Comparison of ENCODE assay signal across 30 mouse cellular contexts in genomic region chr11:62741186-62741585, GRCm38 (mm10). TPM values are rescaled to one million over a fixed set of nuclear protein-coding genes. Genes with fewer than 3 reads are reported as not detected.
DNase-seq lines count a peak whose midpoint lies in the region; ATAC-seq lines count a peak whose summit lies in the region.
"Had no signal": no experiment of that assay in that cellular context is flagged by ENCODE, and none has a peak within 500 bp of the region (broad histone marks: within the 10 kb centered on the region; RNA-seq: fewer than 3 reads in every experiment).

No protein-coding gene starts in this region.

- no peak overlapping the region for H3K4me3 ChIP-seq in midbrain, embryonic 11.5 days (ENCODE audit: low read depth, low read length)
- H3K4me3 ChIP-seq: embryonic facial prominence, embryonic 12.5 days; heart, embryonic 10.5 days; hindbrain, embryonic 12.5 days; intestine, embryonic 15.5 days had no signal

- H3K27me3 ChIP-seq in midbrain, embryonic 11.5 days (ENCODE audit: control insufficient read depth, insufficient read depth, low read length), result no peaks in the 10 kb centered on the region
- H3K27me3 ChIP-seq: embryonic facial prominence, embryonic 12.5 days; hindbrain, embryonic 12.5 days; intestine, embryonic 15.5 days had no signal

- peak; percentile 82 for ATAC-seq in activated CD4-positive, CD25-positive, alpha-beta regulatory T cell, adult 4 months
- ATAC-seq in monocyte, adult 5-6 weeks (replicated peaks; ENCODE audit: insufficient number of reproducible peaks, low FRiP score, low TSS enrichment, poor library complexity, severe bottlenecking), result no peak
- ATAC-seq in midbrain, embryonic 11.5 days (ENCODE audit: low FRiP score), result no peak
- ATAC-seq: forebrain, embryonic 16.5 days; hindbrain, embryonic 16.5 days; intestine, embryonic 15.5 days had no signal

- no peaks in the 10 kb centered on the region for H3K9me3 ChIP-seq in midbrain, embryonic 11.5 days (ENCODE audit: control insufficient read depth, low read length)
- H3K9me3 ChIP-seq: embryonic facial prominence, embryonic 12.5 days; heart, embryonic 10.5 days; hindbrain, embryonic 12.5 days; intestine, embryonic 15.5 days had no signal

- peak; percentile 12 for DNase-seq in CD4-positive, CD25-positive, alpha-beta regulatory T cell, adult 2 months (ENCODE audit: low read depth, low spot score)
- peak; percentile 47 for DNase-seq in induced T-regulatory cell, adult 2 months (ENCODE audit: low read depth)
- DNase-seq in naive thymus-derived CD4-positive, alpha-beta T cell, adult 2 months (ENCODE audit: low read depth), result peak; percentile 46
- DNase-seq in kidney, postnatal 36 days, result no peak
- DNase-seq in midbrain, embryonic 11.5 days (ENCODE audit: low spot score, missing footprints), result no peak
- DNase-seq: adrenal gland, postnatal 10 days; B cell, adult 2 months; cerebellum, adult 11-12 months; cerebellum, adult 9-10 months; cerebellum, postnatal 25 days; gastrocnemius, postnatal 36 days; heart, adult 18-20 months; heart, postnatal 10 days; heart, postnatal 4 days; kidney, adult 18-20 months had no signal

- H3K4me1 ChIP-seq in midbrain, embryonic 11.5 days (ENCODE audit: control insufficient read depth, insufficient read depth, low read length), result no peaks in the 10 kb centered on the region
- H3K4me1 ChIP-seq: heart, embryonic 10.5 days; hindbrain, embryonic 12.5 days; intestine, embryonic 15.5 days had no signal

- H3K4me2 ChIP-seq in midbrain, embryonic 11.5 days, result no peak overlapping the region
- H3K4me2 ChIP-seq: hindbrain, embryonic 12.5 days; intestine, embryonic 15.5 days had no signal

- 96% methylated on average over 2 of the region's 2 CpGs for WGBS in midbrain, embryonic 11.5 days

- no peaks in the 10 kb centered on the region for H3K36me3 ChIP-seq in midbrain, embryonic 11.5 days (ENCODE audit: control insufficient read depth, insufficient read depth, low read length)
- H3K36me3 ChIP-seq: embryonic facial prominence, embryonic 12.5 days; heart, embryonic 10.5 days; hindbrain, embryonic 12.5 days; intestine, embryonic 15.5 days had no signal

- no peak overlapping the region for H3K9ac ChIP-seq in midbrain, embryonic 11.5 days (ENCODE audit: low read length)
- H3K9ac ChIP-seq: embryonic facial prominence, embryonic 12.5 days; hindbrain, embryonic 12.5 days; intestine, embryonic 15.5 days had no signal

- H3K27ac ChIP-seq in midbrain, embryonic 11.5 days (ENCODE audit: low read depth, low read length), result no peak overlapping the region
- H3K27ac ChIP-seq: heart, embryonic 10.5 days; hindbrain, embryonic 12.5 days; intestine, embryonic 15.5 days had no signal

RNA-seq across cellular contexts. Expression of gene Zfp287, which starts 9.5 kb away (rescaled TPM):
- polyA plus RNA-seq in activated CD4-positive, CD25-positive, alpha-beta regulatory T cell, adult 4 months (2017; shearing (Covaris generic)), result 10 to 100 TPM; 17.0 to 20.4 TPM
- 4.4 to 15.7 TPM (median 5.0 TPM) in 3 replicates for total RNA-seq in monocyte, adult 5-6 weeks (2017)
- 12.4 and 14.9 TPM in 2 replicates for polyA plus RNA-seq in midbrain, embryonic 11.5 days (2014; fragmentation: Nextera tagmentation; extraction: Ambion mirVana)

RNA-seq across cellular contexts. Expression of gene Gm10428, which starts 11.7 kb away (rescaled TPM):
- not detected for polyA plus RNA-seq in activated CD4-positive, CD25-positive, alpha-beta regulatory T cell, adult 4 months (2017; shearing (Covaris generic))
- total RNA-seq in monocyte, adult 5-6 weeks (2017), result not detected in 3 replicates
- not detected in 2 replicates for polyA plus RNA-seq in midbrain, embryonic 11.5 days (2014; fragmentation: Nextera tagmentation; extraction: Ambion mirVana)
- total RNA-seq: adrenal gland, postnatal 10 days; adrenal gland, postnatal 4 days; ES-E14; gastrocnemius, adult 18-20 months; gastrocnemius, postnatal 36 days; heart, adult 18-20 months; heart, postnatal 10 days; heart, postnatal 4 days had no signal
- polyA plus RNA-seq: brain, embryonic 14.5 days; embryonic facial prominence, embryonic 12.5 days; forebrain, embryonic 11.5 days; forebrain, embryonic 16.5 days; frontal cortex, adult 2 months; heart, embryonic 10.5 days; heart, embryonic 14.5 days; hindbrain, embryonic 12.5 days; hindbrain, embryonic 16.5 days; intestine, embryonic 15.5 days had no signal

RNA-seq across cellular contexts. Expression of gene Zfp286, which starts 48.1 kb away (rescaled TPM):
- 1 to 10 TPM; 1.5 to 2.7 TPM for polyA plus RNA-seq in activated CD4-positive, CD25-positive, alpha-beta regulatory T cell, adult 4 months (2017; shearing (Covaris generic))
- 3.0 TPM in 1 of 3 replicates, not detected in the others for total RNA-seq in monocyte, adult 5-6 weeks (2017)
- 28.4 and 32.0 TPM in 2 replicates for polyA plus RNA-seq in midbrain, embryonic 11.5 days (2014; fragmentation: Nextera tagmentation; extraction: Ambion mirVana)

Comparison
In these comparisons a context has a peak if more than half of its experiments do, and no peak if none do; other contexts are left out.
1. DNase-seq: peak in CD4-positive, CD25-positive, alpha-beta regulatory T cell, adult 2 months (single experiment), induced T-regulatory cell, adult 2 months (single experiment) and naive thymus-derived CD4-positive, alpha-beta T cell, adult 2 months (single experiment); none in kidney, postnatal 36 days (0 of 2) and midbrain, embryonic 11.5 days (single experiment).